Mouse (Mus musculus): ENCODE results near the gene Dbn1. TPM values are rescaled to one million over a fixed set of nuclear protein-coding genes. Genes with fewer than 3 reads are reported as not detected.

The Dbn1 gene
- polyA plus RNA-seq, 1 experiment from 2014 or later: 8.4 TPM

DNA sequence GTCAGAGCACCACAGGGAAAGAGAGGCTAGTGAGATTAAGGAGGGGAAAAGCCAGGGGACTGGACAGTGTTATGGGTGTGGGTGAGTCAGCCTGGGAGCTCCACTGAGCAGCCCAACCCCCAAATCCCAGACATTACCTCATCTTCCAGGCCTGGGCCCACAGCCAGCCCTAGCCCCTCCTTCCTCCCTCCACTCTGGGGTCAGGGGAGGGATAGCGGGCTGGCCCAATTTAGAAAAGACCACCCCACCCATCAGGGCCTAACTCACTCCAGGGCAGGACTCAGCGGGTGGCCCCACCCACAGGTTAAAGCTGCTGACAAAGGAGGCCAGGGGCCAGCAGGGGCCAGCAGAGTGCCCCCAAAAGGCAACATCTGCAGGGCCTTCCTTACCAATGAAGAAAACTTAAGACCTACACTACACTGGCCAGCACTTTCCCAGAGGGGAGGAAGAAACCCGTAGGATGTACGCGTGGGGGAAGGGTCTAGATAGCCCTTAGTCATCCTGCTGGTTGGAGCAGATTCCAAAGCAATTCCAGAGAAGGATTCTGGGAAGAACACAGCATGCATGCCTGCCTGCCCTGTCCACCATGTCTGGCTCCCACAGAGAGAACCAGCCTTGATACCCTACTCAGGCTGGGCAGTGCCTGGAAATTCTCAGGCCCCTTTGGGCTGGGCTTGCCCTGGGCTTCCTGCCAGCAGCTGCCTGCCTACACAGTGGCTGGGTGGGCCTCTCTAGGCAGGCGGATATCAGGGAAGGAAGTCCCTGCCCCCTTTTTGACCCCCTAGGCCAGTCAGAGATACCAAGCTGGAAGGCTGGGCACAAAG is 23.0 kb upstream of the Dbn1 start:
- DNase-seq (ENCODE audit: low spot score): no peak

DNA sequence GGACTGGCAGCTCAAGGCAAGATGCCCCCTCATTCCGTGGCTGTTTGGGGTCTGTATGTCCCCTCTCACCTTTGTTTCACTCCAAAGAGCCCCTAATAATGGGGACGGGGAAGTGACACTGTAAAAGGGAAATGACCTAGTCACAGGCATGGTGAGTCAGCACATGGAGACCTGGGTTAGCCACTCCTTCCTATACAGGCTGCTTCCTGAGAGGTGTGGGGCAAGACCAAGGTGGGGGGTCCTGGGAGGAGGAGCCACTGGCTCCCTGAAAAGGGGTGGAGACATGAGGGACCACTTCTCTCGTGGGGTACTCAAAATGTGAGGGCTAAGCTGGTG is 22.4 kb upstream of the Dbn1 start:
- DNase-seq (ENCODE audit: low spot score): no peak

DNA sequence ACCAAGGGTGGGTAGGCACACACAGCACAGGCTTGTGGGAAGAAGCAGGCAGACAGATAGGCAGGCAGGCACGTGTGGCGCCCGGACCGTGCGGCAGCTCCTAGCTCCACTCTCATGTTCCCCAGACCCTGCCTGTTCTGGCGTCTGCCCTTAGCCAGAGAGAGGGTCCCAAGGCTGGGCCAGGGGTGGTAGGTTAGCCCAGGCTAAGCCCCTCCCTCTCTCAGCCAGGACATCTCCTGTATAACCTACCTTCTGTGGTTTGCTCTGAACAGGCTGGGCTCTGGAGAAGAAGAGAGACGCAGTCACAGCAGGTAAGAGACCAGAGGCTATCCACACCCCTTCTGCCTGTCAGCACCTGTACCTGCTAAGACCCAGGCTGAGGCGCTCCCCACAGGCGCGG is 20.6 kb upstream of the Dbn1 start:
- no peak for DNase-seq (ENCODE audit: low spot score)

- peak; percentile 35 for DNase-seq (ENCODE audit: low spot score)
Measured at GRCm38 (mm10) chr13:55507877-55508276, 20.0 kb upstream of the Dbn1 start.

DNA sequence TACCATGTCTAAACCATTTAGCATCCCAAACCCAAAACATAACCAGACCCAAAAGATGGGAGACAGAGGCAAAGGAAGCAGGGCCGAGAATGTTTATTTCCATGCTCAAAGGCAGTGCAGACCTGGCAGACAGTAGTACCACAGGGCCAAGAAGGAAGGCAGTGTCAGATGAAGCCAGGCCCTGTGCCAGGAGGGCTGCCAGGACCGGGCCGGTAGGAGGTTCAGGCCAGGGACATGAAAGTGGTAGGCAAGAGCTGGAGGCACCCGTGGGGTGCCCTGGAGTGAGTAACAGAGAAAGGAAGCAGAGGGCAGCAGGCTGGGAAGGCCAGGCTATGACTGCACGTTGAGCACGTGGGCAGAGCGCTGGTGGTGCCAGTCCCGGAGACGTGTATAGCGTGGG is 18.8 kb upstream of the Dbn1 start:
- no peak for DNase-seq (ENCODE audit: low spot score)

- no peak for DNase-seq (ENCODE audit: low spot score)
Measured at GRCm38 (mm10) chr13:55505810-55506209, 17.9 kb upstream of the Dbn1 start.

GRCm38 (mm10) chr13:55504390-55504789 is 16.5 kb upstream of the Dbn1 start:
- no peak for DNase-seq (ENCODE audit: low spot score)

- no peak for DNase-seq (ENCODE audit: low spot score)
Measured at GRCm38 (mm10) chr13:55502405-55502804, 14.5 kb upstream of the Dbn1 start.

- no peak for DNase-seq (ENCODE audit: low spot score)
Measured at GRCm38 (mm10) chr13:55500575-55500974, 12.7 kb upstream of the Dbn1 start.

DNA sequence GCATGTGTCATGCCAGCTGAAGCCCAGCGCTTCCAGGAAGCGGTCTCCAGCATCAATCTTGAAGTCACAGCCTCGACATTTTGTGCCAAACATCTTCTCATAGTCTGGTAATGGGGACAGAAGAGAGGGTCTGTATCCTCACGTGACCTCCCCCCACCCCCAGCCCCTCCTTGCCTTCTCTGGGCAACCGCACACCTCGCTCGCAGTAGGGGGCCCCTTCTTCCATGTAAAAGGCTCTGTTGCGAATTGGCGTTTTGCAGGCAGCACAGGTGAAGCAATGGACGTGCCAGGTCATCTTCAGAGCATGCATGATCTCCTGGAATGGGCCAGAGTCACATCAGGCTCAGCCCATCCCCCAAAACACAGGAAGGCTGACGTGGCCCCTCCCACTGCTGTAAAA is 11.0 kb upstream of the Dbn1 start:
- no peak for DNase-seq (ENCODE audit: low spot score)

DNA sequence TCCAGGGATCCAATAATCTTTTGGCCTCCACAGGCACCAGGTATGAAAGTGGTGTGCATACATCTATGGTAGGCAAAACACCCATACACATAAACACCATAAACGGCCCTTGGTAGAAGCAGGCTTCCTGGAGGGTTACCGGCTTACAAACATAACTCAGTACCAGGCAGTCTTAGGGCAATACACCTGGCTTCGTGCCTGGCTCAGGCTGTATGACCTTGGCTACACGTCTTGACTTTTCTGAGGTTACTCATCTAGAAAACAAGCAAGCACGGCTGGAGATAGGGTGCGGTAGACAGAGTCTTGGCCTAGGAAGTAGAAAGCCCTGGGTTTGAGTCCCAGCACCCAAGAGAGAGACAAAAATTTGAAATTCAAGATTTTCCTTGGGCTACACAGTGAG is 8.8 kb upstream of the Dbn1 start:
- DNase-seq (ENCODE audit: low spot score): no peak

GRCm38 (mm10) chr13:55495702-55496101 is 7.8 kb upstream of the Dbn1 start:
- DNase-seq (ENCODE audit: low spot score): no peak

DNA sequence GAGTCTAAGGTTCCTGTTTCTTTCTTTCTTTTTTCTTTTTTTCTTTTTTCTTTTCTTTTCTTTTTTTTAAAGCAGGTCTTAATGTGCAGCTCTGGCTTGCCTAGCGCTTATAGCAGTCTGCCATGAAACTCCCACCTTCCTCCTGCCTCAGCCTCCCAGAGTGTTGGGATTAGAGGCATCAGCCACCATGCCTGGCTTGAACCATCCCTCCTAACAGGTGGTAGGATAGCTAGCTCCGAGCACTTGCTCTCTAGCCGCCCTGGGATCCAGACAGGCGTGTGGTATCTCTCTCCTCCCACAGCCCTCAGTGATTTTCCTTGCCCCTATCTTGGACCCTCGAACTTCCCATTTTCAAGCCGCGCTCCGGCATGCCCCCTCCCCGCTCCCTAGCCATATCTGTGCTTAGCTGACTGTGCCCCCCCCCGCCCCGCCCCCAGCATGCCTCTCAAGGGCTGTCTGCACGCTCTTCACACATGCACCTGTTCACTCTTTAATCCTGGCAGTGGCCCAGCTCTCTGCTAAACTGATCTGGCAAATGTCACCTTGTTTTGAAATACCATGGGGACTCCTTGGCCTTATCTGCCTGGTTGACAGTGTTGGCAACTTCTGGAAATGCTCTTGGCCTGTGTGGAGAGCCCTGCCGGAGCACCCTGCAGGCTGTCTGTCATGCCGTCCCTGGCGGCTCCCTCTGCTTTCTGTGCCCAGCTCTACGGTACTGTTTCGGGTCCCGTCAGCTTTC is 7.1 kb upstream of the Dbn1 start:
- DNase-seq (ENCODE audit: low spot score): no peak

GRCm38 (mm10) chr13:55494257-55494656 is 6.3 kb upstream of the Dbn1 start:
- no peak for DNase-seq (ENCODE audit: low spot score)

- no peak for DNase-seq (ENCODE audit: low spot score)
Measured at GRCm38 (mm10) chr13:55486916-55487577, 864 bp downstream of the Dbn1 start.

- DNase-seq (ENCODE audit: low spot score): no peak
Measured at GRCm38 (mm10) chr13:55486029-55486794, 1.7 kb downstream of the Dbn1 start.

- peak; percentile 61 for DNase-seq (ENCODE audit: low spot score)
Measured at GRCm38 (mm10) chr13:55484520-55485088, 3.3 kb downstream of the Dbn1 start.

GRCm38 (mm10) chr13:55483593-55483992 is 4.3 kb downstream of the Dbn1 start:
- no peak for DNase-seq (ENCODE audit: low spot score)

GRCm38 (mm10) chr13:55483071-55483470 is 4.8 kb downstream of the Dbn1 start:
- DNase-seq (ENCODE audit: low spot score): no peak

GRCm38 (mm10) chr13:55482542-55482941 is 5.4 kb downstream of the Dbn1 start:
- no peak for DNase-seq (ENCODE audit: low spot score)

DNA sequence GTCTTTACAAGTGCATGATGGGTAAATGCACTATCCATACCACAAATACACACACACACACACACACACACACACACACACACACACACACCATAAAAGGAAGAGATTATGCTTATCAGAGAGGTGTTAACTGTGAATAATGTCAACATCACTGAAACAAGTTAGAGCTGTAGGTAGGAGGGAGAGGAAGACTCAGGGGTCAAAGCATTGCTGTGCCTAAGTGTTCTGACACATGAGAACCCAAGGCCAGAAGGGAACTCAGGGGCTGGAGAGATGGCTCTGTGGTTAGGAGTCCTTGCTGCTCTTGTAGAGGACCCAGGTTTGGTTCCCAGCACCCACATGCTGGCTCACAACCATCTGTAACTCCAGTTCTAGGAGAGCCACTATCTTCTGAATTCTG is 8.0 kb downstream of the Dbn1 start:
- no peak for DNase-seq (ENCODE audit: low spot score)
